Mouse (Mus musculus) erythroblast, embryonic 14.5 days (primary cell): ENCODE results near the gene Srsf12.

Experiments
- GATA1 ChIP-seq: IDR thresholded peaks from 2 replicates; pipeline ENCODE4 v1.6.1; 2012; ENCODE audit warnings: low read length, inconsistent platforms, mixed read lengths
- TAL1 ChIP-seq: IDR thresholded peaks from 3 replicates; pipeline ENCODE4 v1.6.1; 2012; ENCODE audit warnings: low read length, inconsistent platforms, mixed read lengths

- no peak for TF ChIP-seq GATA1
- TF ChIP-seq TAL1 = no peak
Observed at GRCm38 (mm10) chr4:33257263-33257964, 48.6 kb downstream of the Srsf12 start.
